Mouse (Mus musculus) right cerebral cortex, postnatal 14 days (tissue): ENCODE data around the gene Bbs4.
"Not testable (repeated sequence)": the region's sequence is repeated elsewhere in the genome, so short reads cannot be mapped to it uniquely, and the experiment has no call there.

Source experiments
- DNase-seq: peaks from one replicate; pipeline ENCODE4 v3.0.0; 2022

Bbs4 gene

DNA sequence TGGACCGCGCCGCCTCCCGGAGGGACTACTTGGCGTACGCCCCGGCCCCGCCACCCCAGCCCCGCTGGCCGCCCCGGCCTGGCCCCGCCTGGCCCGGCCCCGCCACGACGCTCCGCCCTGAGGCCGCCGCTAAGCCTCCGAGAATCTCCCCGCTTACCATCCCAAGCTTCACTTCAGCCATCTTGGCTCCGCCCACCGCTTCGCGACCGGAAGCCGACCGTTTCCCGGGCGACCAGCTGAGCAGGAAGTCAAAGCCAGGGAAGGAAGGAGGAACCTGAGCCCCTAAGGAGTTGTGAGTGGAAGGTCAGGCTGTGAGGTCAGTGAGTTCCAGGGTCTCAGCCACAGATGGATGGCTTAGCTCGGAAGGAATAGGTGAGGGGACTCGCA, at the start of gene Bbs4:
Gene Bbs4 (minus strand): TSS at position 256 of the 387 bp plus-strand sequence.
- DNase-seq, result peak; percentile 88

DNA sequence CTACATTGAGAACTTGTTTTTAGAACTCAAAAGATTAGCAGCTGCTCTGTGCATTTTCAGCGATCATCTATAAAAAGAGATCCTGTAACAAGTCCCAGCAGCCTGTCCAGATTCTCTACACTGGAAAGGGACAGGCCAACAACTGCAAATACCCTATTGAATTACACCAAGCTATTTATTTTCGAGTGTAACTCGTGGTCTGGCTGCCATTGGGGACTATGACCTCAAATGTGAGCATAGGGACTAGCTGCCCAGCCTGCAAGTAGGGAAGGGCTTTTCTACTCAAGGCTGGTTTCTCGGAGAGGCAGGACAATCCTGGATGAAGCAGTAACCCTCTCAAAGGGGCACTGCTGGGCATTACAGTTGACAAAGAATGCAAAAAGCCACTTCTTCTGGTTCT, 35.8 kb upstream of the Bbs4 start:
- no peak for DNase-seq

DNA sequence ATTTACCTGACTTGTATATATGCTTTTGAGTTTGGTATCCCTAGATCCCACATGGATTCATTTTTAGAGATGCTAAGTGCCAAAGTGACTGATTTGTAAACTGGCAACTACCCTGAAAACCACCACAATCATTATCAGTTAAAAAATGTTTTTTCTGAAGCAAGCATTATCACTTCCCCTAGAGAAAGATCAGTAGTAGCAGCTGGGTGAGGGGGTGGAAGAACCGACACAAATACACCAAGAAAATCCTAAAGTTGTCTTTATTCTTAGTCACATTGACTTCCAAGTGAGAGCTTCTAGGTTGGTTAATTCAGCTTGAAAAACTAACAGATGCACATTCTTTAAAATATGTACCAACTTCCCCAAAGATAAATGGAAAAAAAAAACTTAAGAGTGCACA, 35.0 kb upstream of the Bbs4 start:
- DNase-seq, result no peak

DNA sequence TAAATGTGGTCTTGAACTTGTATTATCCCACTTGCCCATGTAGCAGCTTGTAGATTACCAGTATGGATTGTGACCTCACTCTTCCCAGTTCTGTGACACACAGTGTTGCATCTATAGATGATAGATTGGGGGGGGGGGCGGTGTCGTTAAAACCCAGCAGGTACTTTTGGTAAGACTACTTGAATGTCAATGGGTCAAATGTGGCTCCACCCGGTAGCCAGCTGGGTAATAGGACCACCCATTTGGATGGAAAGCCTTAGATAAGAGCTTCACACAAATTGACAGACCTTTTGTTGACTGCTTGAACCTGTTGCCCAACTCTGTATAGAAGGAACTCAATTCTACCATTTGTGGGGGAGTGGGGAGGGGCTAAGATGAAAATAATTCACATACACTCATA, 34.2 kb upstream of the Bbs4 start:
- no peak for DNase-seq

DNA sequence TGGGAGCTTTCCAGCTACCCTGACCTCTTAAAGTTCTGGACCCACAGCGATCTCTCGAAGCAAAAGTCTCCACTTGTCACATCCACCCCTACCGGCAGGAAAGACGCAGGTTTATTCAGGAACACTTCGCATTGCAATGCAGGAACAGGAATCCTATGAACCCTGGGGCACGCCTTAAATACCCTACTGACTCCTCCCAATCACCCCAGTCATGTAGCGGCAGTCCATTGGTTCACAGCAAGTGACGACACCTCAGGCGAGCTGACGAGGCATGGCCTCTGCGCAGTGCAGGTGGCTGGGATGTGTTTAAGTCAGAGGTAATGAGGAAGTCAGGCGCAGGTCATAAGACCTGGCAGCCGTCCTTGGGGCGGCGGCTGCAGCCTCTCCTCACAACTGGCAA, 22.3 kb upstream of the Bbs4 start:
- DNase-seq, result no peak

DNA sequence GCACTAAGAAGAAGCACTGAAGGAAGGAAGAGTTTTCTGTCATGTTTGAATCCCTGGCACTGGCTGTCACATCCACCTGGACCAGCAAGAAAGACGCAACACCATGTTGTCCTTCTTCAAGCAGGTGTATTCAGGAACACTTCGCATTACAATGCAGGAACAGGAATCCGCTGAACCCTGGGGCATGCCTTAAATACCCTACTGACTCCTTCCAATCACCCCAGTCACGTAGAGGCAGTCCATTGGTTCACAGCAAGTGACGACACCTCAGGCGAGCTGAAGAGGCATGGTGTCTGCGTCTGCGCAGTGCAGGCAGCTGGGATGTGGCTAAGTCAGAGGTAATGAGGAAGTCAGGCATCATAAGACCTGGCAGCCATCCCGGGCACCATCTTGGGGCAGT, 16.3 kb upstream of the Bbs4 start:
- DNase-seq, result no peak

DNA sequence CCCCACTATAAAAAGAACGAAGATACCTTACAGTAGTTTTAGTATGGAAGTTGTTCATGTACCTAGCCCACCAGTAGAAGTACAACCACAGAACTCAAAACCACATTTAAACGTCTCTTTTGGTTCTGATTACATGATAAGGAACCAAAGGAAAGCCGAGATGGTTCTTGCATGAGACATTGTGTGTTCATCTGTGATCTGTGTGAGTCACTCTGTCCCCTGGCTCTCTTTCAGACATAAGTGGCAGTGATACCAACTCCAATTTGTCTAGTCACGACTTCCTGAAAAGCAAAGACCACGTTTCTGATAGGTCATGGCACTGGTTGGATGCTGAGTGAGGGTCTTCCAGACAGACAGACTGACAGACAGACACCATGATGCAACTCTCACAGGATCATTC, 15.9 kb upstream of the Bbs4 start:
- DNase-seq, result no peak

DNA sequence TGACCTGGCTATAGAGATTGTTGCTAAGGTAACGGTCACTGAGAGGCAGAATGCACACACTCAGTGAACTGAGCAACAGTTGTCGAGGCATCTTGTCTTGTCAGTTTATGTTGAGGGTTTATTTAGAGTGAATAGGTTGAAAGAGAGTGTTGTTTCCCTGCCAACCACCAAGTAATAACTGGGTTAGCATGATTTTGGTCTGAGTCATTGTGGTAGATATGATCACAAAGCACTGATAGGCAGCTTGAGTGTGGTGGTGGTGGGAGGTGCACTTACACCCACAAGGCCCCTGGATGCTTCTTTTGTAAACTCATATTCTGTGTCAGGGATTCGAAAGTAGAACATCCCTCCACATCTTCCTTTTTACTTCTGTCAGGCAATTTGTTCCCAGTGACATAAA, 7.2 kb upstream of the Bbs4 start:
- not testable (repeated sequence) for DNase-seq

DNA sequence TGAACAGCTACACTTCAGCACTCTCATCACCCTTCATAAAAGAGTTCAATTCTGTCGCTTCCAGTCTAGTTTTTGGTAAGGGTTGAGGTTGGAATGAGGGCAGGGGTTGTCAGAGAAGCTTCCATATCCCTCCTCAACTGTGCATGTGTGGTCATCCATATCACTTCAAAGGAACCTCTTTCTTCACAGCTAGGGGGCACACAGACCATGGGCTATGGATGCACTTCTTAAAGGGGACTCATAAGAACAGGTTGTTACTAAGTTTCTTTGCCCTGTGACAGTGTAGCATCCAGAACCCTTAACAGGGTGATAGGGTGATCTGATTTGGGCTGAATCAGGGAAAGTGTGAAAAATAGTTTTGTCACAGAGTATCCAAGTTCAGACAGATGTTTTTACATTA, 4.7 kb upstream of the Bbs4 start:
- not testable (repeated sequence) for DNase-seq

DNA sequence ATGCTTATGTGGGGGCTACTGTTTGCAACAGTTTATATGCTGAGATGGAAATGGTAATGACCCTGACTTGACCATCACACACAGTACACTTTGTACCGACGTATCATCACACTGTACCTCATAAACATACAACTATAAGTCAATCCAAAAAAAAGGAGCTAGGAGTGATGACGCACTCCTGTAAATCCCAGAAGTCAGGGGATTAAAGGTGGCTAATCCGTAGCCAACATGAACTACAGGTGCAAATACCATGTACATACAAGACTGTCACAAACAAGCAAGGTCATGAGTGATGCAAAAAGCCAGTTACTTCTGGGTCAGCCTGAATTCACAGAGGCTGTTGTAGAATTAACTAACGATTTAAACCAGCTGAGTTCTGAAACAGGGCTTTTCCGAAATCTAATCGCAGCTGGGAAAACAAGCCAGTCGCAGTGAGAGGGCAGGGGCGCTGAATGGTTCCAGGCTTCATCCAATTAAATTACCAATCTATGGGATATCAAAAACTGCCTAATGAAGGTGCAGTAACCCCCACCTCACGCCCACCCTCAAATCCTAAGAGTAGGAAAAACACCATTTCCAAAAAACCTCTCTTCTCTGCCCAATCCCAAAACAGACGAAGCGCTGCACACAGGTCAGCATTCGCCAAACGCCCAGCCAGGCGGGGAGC, 589 bp downstream of the Bbs4 start:
- no peak for DNase-seq

DNA sequence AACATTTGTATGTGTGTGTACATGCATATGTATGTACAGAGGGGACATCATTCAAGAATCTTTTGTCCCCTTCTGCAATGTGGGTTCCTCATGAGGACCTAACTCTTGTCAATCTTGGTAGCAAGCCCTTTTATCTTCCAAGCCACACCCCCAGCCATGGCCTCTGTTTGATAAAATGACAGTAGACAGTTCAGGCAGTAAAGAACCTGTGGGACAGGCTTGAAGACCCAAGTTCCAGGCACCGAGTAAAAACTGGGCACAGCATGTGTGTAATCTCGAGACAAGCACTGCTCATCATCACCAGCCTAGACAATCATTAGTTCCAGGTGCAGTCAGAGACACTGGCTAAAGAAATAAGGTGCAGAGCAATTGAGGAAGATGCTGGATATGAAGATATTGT, 7.1 kb downstream of the Bbs4 start:
- DNase-seq, result no peak

DNA sequence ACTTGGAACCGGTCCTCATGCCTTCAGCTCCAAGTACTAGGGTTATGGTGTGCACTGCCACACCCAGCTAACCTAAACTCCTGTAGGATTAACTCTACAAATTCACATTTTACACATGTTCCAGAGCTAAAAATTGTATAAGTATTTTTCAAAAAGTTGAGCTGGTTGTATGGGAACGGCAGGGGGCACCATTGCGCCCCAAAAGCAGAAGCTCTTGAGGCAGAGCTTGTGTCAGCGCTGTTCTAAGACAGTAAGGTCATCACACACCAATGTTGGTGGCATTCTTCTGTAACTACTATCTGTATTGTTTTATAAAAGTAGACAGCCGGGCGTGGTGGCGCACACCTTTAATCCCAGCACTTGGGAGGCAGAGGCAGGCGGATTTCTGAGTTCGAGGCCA, 13.3 kb downstream of the Bbs4 start:
- DNase-seq, result no peak

DNA sequence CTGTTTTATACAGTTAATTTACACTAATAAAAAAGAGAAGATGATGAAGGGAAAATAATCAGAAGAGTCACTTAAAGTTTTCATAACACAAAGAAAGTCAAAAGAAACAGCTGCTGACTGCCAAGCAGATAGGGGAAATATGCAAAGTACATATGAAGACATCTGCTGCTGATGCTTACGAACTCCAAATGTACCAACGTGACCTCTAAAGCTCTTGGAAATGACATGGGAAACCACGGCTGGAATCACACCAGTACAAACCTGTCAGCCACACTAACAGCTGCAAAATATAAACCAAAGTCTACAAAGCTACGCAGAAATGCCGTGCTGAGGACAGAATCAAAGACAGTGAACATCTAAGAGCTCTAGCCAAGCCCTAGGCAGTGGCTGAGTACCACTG, 14.2 kb downstream of the Bbs4 start:
- DNase-seq, result no peak

DNA sequence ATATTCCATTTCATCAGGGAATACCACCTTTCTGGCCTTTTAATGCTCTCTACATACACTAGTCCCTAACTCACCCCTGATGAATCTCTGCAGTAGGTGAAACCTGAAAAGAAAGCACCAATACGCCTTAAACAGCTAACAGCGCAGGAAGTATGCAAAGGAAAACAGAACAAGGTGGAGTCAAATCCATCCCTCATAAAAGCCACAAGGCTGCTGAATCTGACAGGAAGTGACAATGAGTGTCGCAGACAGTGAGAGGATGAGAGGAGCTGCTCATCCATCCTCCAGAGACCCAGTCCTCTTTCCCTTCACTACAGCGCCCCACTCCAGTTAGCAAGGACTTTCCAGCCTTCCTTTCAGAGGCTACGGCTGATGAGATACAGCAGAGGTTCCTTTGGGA, 14.9 kb downstream of the Bbs4 start:
- DNase-seq, result no peak

DNA sequence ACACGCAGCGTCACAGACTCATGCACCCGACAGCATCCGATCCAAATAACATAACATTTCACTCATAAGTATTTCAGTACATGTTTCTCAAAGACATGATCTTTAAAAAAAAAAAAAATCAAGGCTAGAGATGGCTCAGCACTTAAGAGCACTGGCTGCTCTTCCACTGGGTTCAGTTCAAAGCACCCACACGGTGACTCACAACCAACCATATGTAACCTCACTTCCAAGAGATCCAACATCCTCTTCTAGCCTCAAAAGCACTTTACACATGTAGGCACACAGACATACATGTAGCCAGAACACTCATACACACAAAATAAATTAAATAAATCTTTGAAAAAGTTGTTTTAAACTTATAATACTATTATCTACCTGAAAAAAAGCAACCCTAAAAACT, 15.4 kb downstream of the Bbs4 start:
- no peak for DNase-seq

DNA sequence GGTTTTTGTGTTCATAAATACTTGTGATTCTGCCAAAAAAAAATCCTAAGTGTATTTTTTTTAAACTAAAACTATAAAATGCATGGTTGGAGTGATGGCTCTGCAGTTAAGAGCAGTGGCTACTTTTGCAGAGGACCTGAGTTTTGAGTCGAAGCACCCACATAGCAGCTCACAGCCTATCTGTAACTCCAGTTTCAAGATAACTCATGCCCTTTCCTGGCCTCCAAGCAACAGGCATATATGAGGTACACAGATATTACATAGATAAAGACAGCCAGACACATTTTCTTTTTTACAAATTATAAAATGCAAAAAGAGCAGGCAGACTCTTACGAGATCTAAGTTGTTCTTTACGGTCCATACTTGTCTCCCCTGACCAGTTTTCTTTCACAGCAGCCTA, 16.8 kb downstream of the Bbs4 start:
- DNase-seq, result no peak

DNA sequence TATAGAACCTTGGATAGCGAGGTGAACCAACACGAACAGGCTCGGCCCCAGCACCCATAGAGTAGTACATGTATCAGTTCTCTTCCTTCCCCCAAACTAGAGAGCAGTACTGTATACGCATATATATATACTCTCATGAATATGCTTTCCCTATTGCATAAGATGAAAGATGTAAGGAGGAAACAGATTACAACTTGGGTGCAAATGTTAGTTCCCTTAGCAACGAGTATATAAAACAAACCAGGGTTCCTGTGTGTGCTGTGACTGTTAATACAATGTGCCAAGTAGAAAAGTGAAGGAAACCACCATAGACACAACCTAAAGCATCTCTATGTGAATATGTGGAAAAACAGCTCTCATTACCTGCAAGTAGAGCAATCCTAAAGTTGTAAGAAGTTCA, 23.3 kb downstream of the Bbs4 start:
- no peak for DNase-seq

DNA sequence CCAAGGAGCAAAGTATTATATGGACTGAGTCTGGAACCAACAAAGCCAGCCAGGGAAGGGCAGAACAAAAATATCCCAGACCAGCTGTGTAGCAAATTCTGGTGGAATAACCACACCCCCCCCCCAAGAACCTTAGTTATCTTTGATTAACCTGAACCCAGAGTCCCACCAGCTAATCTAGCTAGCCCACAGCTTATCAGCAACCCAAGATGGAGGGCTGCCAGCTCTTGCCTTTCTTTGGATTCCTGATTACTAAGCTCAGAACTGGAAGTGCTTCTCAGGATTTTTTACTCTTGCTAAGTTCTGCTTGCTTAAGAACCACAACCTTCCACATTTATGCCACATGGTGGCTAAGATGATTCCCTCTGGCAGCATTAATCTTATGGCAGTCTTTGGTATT, 29.0 kb downstream of the Bbs4 start:
- DNase-seq, result no peak

DNA sequence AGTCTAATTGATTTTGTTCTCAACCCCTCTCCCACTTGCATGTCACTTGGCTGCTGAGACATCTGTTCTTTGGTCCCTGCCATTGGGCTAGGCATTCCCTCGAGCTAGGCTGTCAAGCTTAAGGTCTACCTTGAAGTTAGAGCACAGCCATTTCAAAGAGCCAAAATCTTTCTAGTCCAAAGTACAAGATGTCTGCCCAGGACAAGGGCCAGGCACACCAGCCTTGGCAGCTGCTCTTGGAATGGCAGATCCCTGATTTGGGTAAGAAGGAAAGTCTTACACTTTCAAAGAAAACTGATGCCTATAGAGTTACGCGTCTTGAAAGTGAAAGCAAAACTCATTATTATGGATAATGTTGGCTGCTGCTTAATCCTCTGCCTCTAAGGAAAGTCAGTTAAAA, 37.1 kb downstream of the Bbs4 start:
- no peak for DNase-seq

DNA sequence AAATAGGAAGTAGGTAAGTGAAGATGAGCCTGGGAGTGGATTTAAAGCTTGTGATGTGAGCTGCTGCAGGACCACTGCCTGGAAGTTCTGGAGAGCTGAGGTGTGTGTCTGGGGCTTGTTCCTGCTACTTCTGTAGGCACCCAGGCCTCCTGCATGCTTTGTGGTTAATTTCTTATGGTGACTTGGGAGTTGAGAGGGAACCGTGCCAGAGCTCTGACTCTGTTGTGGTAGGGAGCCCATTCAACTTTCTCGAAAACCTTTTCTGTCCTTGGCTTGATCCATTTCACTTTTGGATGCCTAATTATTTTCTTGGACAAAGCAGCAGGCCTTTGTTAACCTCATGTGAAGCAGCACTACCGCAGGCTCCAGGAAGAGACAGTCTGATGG, 42.0 kb downstream of the Bbs4 start:
- no peak for DNase-seq

DNA sequence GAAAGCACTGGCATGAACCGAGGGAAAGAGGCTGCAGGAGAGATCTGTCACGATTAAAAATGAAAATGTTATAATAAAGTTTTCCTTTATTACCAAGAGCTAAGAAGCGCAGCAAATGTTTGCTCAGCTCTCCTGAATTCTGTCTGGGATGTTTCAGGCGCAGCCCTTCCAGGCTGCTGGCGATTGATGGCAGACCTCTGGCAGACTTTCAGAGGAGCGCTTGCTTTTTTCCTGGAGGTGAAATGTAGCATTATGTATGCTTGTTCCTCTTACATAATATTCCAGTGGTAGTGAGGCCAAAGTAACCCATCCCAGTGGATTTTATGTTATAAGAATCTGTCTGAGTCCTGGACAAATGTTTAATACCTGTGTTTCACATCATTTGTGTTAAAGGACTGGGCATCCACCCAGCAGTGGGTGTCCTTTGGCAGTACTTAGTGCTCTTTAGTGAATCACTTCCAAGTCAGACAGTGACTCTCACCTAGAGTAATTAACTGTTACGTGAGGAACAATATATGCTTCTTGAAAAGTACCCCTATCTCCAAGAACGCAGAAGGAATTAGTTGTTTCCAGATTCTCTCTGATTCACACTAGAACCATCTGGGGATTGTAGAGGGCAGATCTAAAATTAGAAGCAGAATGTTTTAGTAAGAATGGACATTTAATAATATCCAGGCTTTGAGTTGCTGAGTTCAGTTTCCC, 42.6 kb downstream of the Bbs4 start:
- no peak for DNase-seq

DNA sequence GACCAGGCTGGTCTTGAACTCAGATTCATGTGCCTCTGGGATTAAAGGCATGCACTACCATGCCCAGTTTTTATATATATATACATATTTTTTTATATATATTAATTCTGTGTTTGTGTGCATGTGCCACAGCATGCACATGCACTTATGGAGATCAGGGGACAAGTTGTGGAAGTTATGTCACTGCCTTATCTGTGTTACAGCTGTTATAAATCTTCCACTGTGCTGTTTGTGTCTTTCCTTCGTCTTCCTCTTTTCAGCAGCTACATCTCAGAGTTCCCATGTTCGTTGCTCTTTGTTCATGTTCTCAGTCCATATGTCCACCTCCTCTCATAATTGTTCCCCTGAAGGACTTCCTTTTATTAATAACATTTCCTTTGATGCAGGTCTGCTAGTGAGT, 45.4 kb downstream of the Bbs4 start:
- no peak for DNase-seq

DNA sequence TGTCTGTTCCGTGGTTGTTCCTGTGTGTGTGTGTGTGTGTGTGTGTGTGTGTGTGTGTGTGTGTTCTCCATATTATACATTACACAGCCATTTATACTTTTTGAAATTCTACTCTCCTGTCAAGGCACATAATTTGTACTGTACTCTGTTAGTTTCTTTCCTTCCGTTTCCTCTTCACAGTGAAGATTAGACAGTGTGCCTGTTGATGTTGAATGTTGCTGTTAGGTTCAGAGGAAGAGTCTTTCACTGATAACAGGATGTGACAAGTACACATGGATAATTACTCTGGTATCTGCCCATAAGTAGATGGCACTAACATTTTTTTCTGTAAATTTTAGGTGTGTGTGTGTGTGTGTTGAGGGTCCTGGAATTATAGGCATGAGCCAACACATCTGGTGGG, 56.9 kb downstream of the Bbs4 start:
- no peak for DNase-seq

DNA sequence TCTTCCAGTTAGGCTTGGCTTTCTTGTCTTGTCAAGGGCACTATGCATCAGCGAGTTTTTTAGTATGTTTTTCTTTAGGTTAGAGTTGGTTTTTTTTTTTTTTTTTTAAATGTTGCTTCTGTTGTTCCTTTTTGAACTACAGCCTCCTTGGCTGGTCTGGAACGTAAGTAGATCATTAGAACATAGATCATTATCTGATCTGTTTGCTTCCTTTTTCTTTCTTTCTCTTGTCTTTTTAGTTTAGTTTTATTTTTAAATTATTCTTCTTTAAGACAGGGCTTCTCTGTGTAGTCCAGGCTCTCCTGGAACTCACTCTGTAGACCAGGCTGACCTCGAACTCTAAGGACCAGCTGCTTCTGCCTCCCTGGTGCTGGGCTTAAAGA, 60.8 kb downstream of the Bbs4 start:
- DNase-seq, result no peak
